Mouse (Mus musculus) forebrain, embryonic 12.5 days (tissue): ENCODE results near the gene Cldn4. TPM values are rescaled to one million over a fixed set of nuclear protein-coding genes. Genes with fewer than 3 reads are reported as not detected.
"Not testable (repeated sequence)": the region's sequence is repeated elsewhere in the genome, so short reads cannot be mapped to it uniquely, and the experiment has no call there.

ENCODE experiments used
- ATAC-seq: fragments of 200-750 bp; cut with Nextera tagmentation; 2 replicates; pipeline ENCODE4 v1.8.0; 2017; ENCODE audit warnings: moderate TSS enrichment; ENCODE audit not compliant: low FRiP score
- H3K27ac ChIP-seq: fragments of 300-500 bp; sonication (generic); 2 replicates; pipeline ENCODE4 v1.5.1; 2016; ENCODE audit warnings: mild to moderate bottlenecking
- H3K27me3 ChIP-seq: fragments of 300-500 bp; sonication (generic); 2 replicates; pipeline ENCODE4 v1.6.1; 2016; ENCODE audit warnings: mild to moderate bottlenecking
- H3K36me3 ChIP-seq: fragments of 300-500 bp; sonication (generic); replicated peaks from 2 replicates; pipeline ENCODE4 v1.6.1; 2016; ENCODE audit warnings: mild to moderate bottlenecking
- H3K4me1 ChIP-seq: fragments of 300-500 bp; sonication (generic); 2 replicates; pipeline ENCODE4 v1.6.1; 2016
- H3K4me2 ChIP-seq: fragments of 300-500 bp; sonication (generic); 2 replicates; pipeline ENCODE4 v1.6.1; 2016; ENCODE audit warnings: mild to moderate bottlenecking, moderate library complexity
- H3K4me3 ChIP-seq: fragments of 300-500 bp; sonication (generic); replicated peaks from 2 replicates; pipeline ENCODE4 v1.5.1; 2016; ENCODE audit warnings: mild to moderate bottlenecking
- H3K9ac ChIP-seq: fragments of 300-500 bp; sonication (generic); 2 replicates; pipeline ENCODE4 v1.6.1; 2016; ENCODE audit warnings: mild to moderate bottlenecking
- H3K9me3 ChIP-seq: fragments of 300-500 bp; sonication (generic); 2 replicates; pipeline ENCODE4 v1.6.1; 2016
- WGBS: fragments of 180-500 bp; shearing (Covaris S2); methylation state at CpG from one replicate; pipeline ENCODE4 v1.1.7; 2016; 5-methylcytosine and 5-hydroxymethylcytosine counted together
- polyA plus RNA-seq: library from polyadenylated mRNA; unstranded; fragments of >200 nt; fragmentation: Nextera tagmentation; extraction: Ambion mirVana; gene quantifications from 2 replicates; pipeline ENCODE4 v1.2.1, GENCODE M21; 2016

Gene Cldn4
- polyA plus RNA-seq, 1 experiment from 2014 or later, result 2.8 TPM

GRCm38 (mm10) chr5:134939554-134939953 is 7.2 kb downstream of the Cldn4 start:
- H3K4me1 ChIP-seq, H3K4me2 ChIP-seq, H3K27ac ChIP-seq, H3K27me3 ChIP-seq, H3K36me3 ChIP-seq, H3K9me3 ChIP-seq, H3K4me3 ChIP-seq, ATAC-seq, H3K9ac ChIP-seq: not testable (repeated sequence)
- 80% methylated on average over 3 of the region's 7 CpGs for WGBS

- WGBS, result 79% methylated on average over 3 of the region's 3 CpGs
- H3K36me3 ChIP-seq, result no peaks in the 10 kb centered on the region
Measured at GRCm38 (mm10) chr5:134939069-134939468, 7.7 kb downstream of the Cldn4 start.

GRCm38 (mm10) chr5:134936626-134937185 is 10.0 kb downstream of the Cldn4 start:
- H3K4me1 ChIP-seq, result peaks cover 6% of the 10 kb centered on the region
- 93% methylated on average over 6 of the region's 6 CpGs for WGBS
- H3K4me3 ChIP-seq, result no peak overlapping the region
- no peak overlapping the region for H3K9ac ChIP-seq
- H3K4me2 ChIP-seq, result no peak overlapping the region
- no peak overlapping the region for H3K27ac ChIP-seq
- ATAC-seq, result no peak
- no peaks in the 10 kb centered on the region for H3K27me3 ChIP-seq
- H3K9me3 ChIP-seq, result no peaks in the 10 kb centered on the region
- H3K36me3 ChIP-seq, result no peaks in the 10 kb centered on the region

More at GRCm38 (mm10) chr5:134939069-134939468, 7.7 kb downstream of the Cldn4 start:
- Histone ChIP-seq H3K4me3 (no peak overlapping the region), H3K4me2 (no peak overlapping the region), H3K27ac (no peak overlapping the region), H3K27me3 (0 out of 2 replicates have a peak, but pooled peaks cover 4% of the 10 kb centered on the region), H3K9ac (no peak overlapping the region), H3K9me3 (no peaks in the 10 kb centered on the region), H3K4me1 (no peaks in the 10 kb centered on the region)
- no peak for ATAC-seq

GRCm38 (mm10) chr5:134936051-134936450 is 10.7 kb downstream of the Cldn4 start:
- no peaks in the 10 kb centered on the region for H3K9me3 ChIP-seq
- no peak for ATAC-seq
- no peak overlapping the region for H3K4me3 ChIP-seq
- H3K36me3 ChIP-seq, result no peaks in the 10 kb centered on the region
- no peak overlapping the region for H3K4me2 ChIP-seq
- H3K27me3 ChIP-seq, result no peaks in the 10 kb centered on the region
- WGBS, result 92% methylated on average over 6 of the region's 6 CpGs
- no peak overlapping the region for H3K27ac ChIP-seq
- no peak overlapping the region for H3K9ac ChIP-seq
- peaks cover 6% of the 10 kb centered on the region for H3K4me1 ChIP-seq

- peaks cover 6% of the 10 kb centered on the region for H3K4me1 ChIP-seq
- H3K9ac ChIP-seq, result no peak overlapping the region
- WGBS, result 91% methylated on average over 3 of the region's 3 CpGs
- no peak overlapping the region for H3K4me2 ChIP-seq
- no peak overlapping the region for H3K4me3 ChIP-seq
- no peak for ATAC-seq
- no peaks in the 10 kb centered on the region for H3K36me3 ChIP-seq
- H3K9me3 ChIP-seq, result no peaks in the 10 kb centered on the region
- H3K27me3 ChIP-seq, result 0 out of 2 replicates have a peak, but pooled peaks cover 3% of the 10 kb centered on the region
- H3K27ac ChIP-seq, result no peak overlapping the region
Measured at GRCm38 (mm10) chr5:134934666-134935065, 12.1 kb downstream of the Cldn4 start.

GRCm38 (mm10) chr5:134933686-134934085 is 13.0 kb downstream of the Cldn4 start:
- not testable (repeated sequence) for ATAC-seq, H3K4me3 ChIP-seq, H3K4me2 ChIP-seq, H3K4me1 ChIP-seq, H3K27me3 ChIP-seq, H3K9ac ChIP-seq, H3K27ac ChIP-seq, H3K36me3 ChIP-seq, H3K9me3 ChIP-seq
- WGBS, result 87% methylated on average over 5 of the region's 5 CpGs

- H3K4me1 ChIP-seq, result peaks cover 6% of the 10 kb centered on the region
- H3K9ac ChIP-seq, result no peak overlapping the region
- 0 out of 2 replicates have a peak, but pooled peaks cover 7% of the 10 kb centered on the region for H3K27me3 ChIP-seq
- no peaks in the 10 kb centered on the region for H3K9me3 ChIP-seq
- H3K4me2 ChIP-seq, result peak overlapping the region; percentile 81; the same call in 1 of the 2 replicates
- no peak for ATAC-seq
- WGBS, result 90% methylated on average over 8 of the region's 8 CpGs
- no peak overlapping the region for H3K4me3 ChIP-seq
- H3K36me3 ChIP-seq, result no peaks in the 10 kb centered on the region
- H3K27ac ChIP-seq, result no peak overlapping the region
Measured at GRCm38 (mm10) chr5:134933281-134933680, 13.5 kb downstream of the Cldn4 start.

- H3K27ac ChIP-seq, result peak overlapping the region; percentile 50; the same call in 1 of the 2 replicates
Measured at GRCm38 (mm10) chr5:134932903-134933276, 13.8 kb downstream of the Cldn4 start.

GRCm38 (mm10) chr5:134932179-134932902 is 14.4 kb downstream of the Cldn4 start, which contains the start of gene Mettl27:
Mettl27 (plus strand) TSS chr5:134932368.
- peak within 1 kb of the TSS; percentile 81 for H3K4me2 ChIP-seq
- H3K4me1 ChIP-seq, result peaks cover 6% of the 10 kb centered on the region
- no peaks in the 10 kb centered on the region for H3K9me3 ChIP-seq
- peak within 1 kb of the TSS; percentile 72 for H3K9ac ChIP-seq
- H3K36me3 ChIP-seq, result no peaks in the 10 kb centered on the region
- 0 out of 2 replicates have a peak, but pooled peaks cover 7% of the 10 kb centered on the region for H3K27me3 ChIP-seq
- WGBS, result under 1% methylated on average over 41 of the region's 41 CpGs
- peak within 1 kb of the TSS; percentile 69 for H3K4me3 ChIP-seq
- peak; percentile 98 for ATAC-seq
- peak within 1 kb of the TSS; percentile 50; the same call in 1 of the 2 replicates for H3K27ac ChIP-seq

More at GRCm38 (mm10) chr5:134932903-134933276, 13.8 kb downstream of the Cldn4 start:
- peak; percentile 33; the same call in 1 of the 2 replicates for ATAC-seq
- H3K4me3 ChIP-seq, result peak overlapping the region; percentile 69
- peak overlapping the region; percentile 81 for H3K4me2 ChIP-seq
- H3K4me1 ChIP-seq, result peaks cover 6% of the 10 kb centered on the region
- 0 out of 2 replicates have a peak, but pooled peaks cover 7% of the 10 kb centered on the region for H3K27me3 ChIP-seq
- peak overlapping the region; percentile 72 for H3K9ac ChIP-seq
- H3K36me3 ChIP-seq, result no peaks in the 10 kb centered on the region
- 50% methylated on average over 9 of the region's 9 CpGs for WGBS
- H3K9me3 ChIP-seq, result no peaks in the 10 kb centered on the region

- Histone ChIP-seq H3K27me3 (0 out of 2 replicates have a peak, but pooled peaks cover 7% of the 10 kb centered on the region), H3K9ac (no peak overlapping the region), H3K4me1 (peaks cover 6% of the 10 kb centered on the region), H3K27ac (no peak overlapping the region), H3K4me3 (no peak overlapping the region), H3K9me3 (no peaks in the 10 kb centered on the region), H3K4me2 (no peak overlapping the region), H3K36me3 (no peaks in the 10 kb centered on the region)
- no peak for ATAC-seq
- 91% methylated on average over 2 of the region's 2 CpGs for WGBS
Measured at GRCm38 (mm10) chr5:134929988-134930387, 16.7 kb downstream of the Cldn4 start.

GRCm38 (mm10) chr5:134926726-134927125 is 20.0 kb downstream of the Cldn4 start:
- Histone ChIP-seq H3K27me3 (0 out of 2 replicates have a peak, but pooled peaks cover 7% of the 10 kb centered on the region), H3K4me1 (no peaks in the 10 kb centered on the region), H3K36me3 (no peaks in the 10 kb centered on the region), H3K4me2 (no peak overlapping the region), H3K9ac (no peak overlapping the region), H3K27ac (no peak overlapping the region), H3K4me3 (no peak overlapping the region), H3K9me3 (no peaks in the 10 kb centered on the region)
- WGBS, result 82% methylated on average over 4 of the region's 4 CpGs
- ATAC-seq, result no peak

GRCm38 (mm10) chr5:134923141-134923540 is 23.6 kb downstream of the Cldn4 start:
- H3K27me3 ChIP-seq, result no peaks in the 10 kb centered on the region
- H3K4me2 ChIP-seq, result no peak overlapping the region
- ATAC-seq, result no peak
- H3K9ac ChIP-seq, result no peak overlapping the region
- WGBS, result 74% methylated on average over 6 of the region's 6 CpGs
- H3K9me3 ChIP-seq, result no peaks in the 10 kb centered on the region
- H3K36me3 ChIP-seq, result no peaks in the 10 kb centered on the region
- no peaks in the 10 kb centered on the region for H3K4me1 ChIP-seq
- H3K4me3 ChIP-seq, result no peak overlapping the region
- H3K27ac ChIP-seq, result no peak overlapping the region
